Mouse (Mus musculus) forebrain, embryonic 16.5 days (tissue): ENCODE measurements around the gene Slc9a1. TPM values are rescaled to one million over a fixed set of nuclear protein-coding genes. Genes with fewer than 3 reads are reported as not detected.

ENCODE experiments used
- microRNA-seq: library from miRNA; unstranded; fragments of <30 nt; microRNA quantifications from one replicate; pipeline ENCODE4, GENCODE M21; 2017
- polyA plus RNA-seq: library from polyadenylated mRNA; unstranded; fragments of >200 nt; fragmentation: Nextera tagmentation; extraction: Ambion mirVana; gene quantifications from 2 replicates; pipeline ENCODE4 v1.2.1, GENCODE M21; 2015

Slc9a1 gene
- polyA plus RNA-seq, 1 experiment from 2014 or later, result 10.7 TPM

Small RNA genes lying within 50 kb of the gene (microRNA-seq; reads per million reads assigned to microRNA genes)
- gene Mir5122, result 2.5 reads per million, percentile 7 among the genes with 10 or more reads in this experiment

Other genes starting within 250 kb of the Slc9a1 start
- gene Wasf2, start 239.2 kb upstream of the Slc9a1 start, polyA plus RNA-seq, result 27.0 and 31.5 TPM in 2 replicates
- gene Cd164l2, start 157.6 kb upstream of the Slc9a1 start, polyA plus RNA-seq, result 0.88 and 1.1 TPM in 2 replicates
- 0.57 and 1.4 TPM in 2 replicates for gene Gpr3, start 157.2 kb upstream of the Slc9a1 start, polyA plus RNA-seq
- 2.1 and 2.3 TPM in 2 replicates for gene Map3k6, start 128.9 kb upstream of the Slc9a1 start, polyA plus RNA-seq
- 0.47 and 0.52 TPM in 2 replicates for gene Sytl1, start 106.6 kb upstream of the Slc9a1 start, polyA plus RNA-seq
- 112 and 124 TPM in 2 replicates for gene Tmem222, start 91.9 kb upstream of the Slc9a1 start, polyA plus RNA-seq
- gene Wdtc1, start 16.2 kb upstream of the Slc9a1 start, polyA plus RNA-seq, result 16.2 and 19.3 TPM in 2 replicates
- 0.09 and 0.14 TPM in 2 replicates for gene Tent5b, start 110.4 kb downstream of the Slc9a1 start, polyA plus RNA-seq
- gene Trnp1, start 128.8 kb downstream of the Slc9a1 start, polyA plus RNA-seq, result 6.5 and 9.2 TPM in 2 replicates
- 0.35 and 0.44 TPM in 2 replicates for gene Kdf1, start 149.3 kb downstream of the Slc9a1 start, polyA plus RNA-seq
- gene Nudc, start 176.3 kb downstream of the Slc9a1 start, polyA plus RNA-seq, result 256 and 259 TPM in 2 replicates
- gene Nr0b2, start 183.7 kb downstream of the Slc9a1 start, polyA plus RNA-seq, result not detected in 2 replicates
- 5.3 and 7.0 TPM in 2 replicates for gene Gpatch3, start 205.0 kb downstream of the Slc9a1 start, polyA plus RNA-seq
- gene Gpn2, start 214.7 kb downstream of the Slc9a1 start, polyA plus RNA-seq, result 21.4 and 22.9 TPM in 2 replicates
- 1.0 and 1.6 TPM in 2 replicates for gene Sfn, start 232.5 kb downstream of the Slc9a1 start, polyA plus RNA-seq